Mouse (Mus musculus) adipose tissue, adult 10 weeks (tissue): ENCODE results near the gene Cmtm2b. TPM values are rescaled to one million over a fixed set of nuclear protein-coding genes. Genes with fewer than 3 reads are reported as not detected.

Experiments used
- polyA plus RNA-seq: library from polyadenylated mRNA; stranded (reverse); fragments of 350-450 nt; fragmentation: Illumina TruSeq; extraction: RNeasy Lipid Tissue Mini Kit (QIAGEN cat#74804); gene quantifications from one replicate; pipeline ENCODE4 v1.2.3, GENCODE M21; 2014; ENCODE audit warnings: low read depth, low replicate concordance

Gene Cmtm2b
- 10.0 TPM for polyA plus RNA-seq

DNA sequence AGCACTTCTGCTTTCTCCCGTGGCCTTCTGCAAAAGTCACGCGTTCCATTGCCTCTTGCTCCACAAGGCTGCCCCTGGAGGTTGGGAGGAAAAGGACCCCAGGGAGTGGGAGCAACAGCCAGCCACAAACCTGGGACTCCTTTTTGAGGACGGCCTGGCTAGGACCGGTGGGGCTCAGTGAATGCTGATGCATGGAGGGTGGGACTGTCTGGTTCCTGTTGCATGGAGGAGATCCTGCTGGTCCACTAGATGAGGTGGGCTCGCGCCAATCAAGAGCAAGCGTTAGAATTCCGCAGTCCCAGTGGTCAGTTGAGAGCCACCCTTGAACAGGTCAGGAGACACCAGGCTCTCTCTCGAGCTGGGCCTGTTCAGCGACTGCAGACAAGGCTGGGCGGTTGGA is at the start of gene Cmtm2b:
Cmtm2b (plus strand) TSS at position 301 of the 400 bp plus-strand sequence.

DNA sequence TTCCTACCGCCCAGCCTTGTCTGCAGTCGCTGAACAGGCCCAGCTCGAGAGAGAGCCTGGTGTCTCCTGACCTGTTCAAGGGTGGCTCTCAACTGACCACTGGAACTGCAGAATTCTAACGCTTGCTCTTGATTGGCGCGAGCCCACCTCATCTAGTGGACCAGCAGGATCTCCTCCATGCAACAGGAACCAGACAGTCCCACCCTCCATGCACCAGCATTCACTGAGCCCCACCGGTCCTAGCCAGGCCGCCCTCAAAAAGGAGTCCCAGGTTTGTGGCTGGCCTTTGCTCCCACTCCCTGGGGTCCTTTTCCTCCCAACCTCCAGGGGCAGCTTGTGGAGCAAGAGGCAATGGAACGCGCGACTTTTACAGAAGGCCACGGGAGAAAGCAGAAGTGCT is 28.9 kb upstream of the Cmtm2b start, which contains the start of gene Cmtm2a:
Cmtm2a (minus strand) TSS at position 101 of the 400 bp plus-strand sequence.

DNA sequence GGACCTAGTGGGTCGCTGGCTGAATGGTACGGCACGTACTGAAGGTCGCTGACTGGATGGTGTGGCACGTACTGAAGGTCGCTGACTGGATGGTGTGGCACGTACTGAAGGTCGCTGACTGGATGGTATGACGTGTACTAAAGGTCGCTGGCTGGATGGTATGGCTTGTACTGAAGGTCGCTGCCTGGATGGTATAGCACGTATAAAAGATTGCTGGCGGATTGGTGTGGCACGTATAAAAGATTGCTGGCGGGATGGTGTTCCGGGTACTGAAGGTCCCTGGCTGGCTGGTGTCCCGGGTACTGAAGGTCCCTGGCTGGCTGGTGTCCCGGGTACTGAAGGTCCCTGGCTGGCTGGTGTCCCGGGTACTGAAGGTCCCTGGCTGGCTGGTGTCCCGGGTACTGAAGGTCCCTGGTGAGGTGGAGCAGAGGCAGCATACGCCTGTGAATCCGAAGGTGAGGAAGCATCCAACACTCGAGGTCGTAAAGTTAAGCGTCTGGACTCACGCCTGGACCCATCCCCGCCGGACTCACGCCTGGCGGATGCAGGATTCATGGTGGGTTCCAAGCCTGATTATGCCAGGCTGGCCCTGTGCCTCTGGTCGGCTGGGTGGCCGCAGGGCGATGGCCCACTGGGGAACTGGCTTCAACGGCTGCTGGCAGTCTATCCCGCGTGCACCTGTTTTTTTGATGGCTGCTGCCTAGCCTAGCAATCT is 12.4 kb upstream of the Cmtm2b start, which contains the start of the genes Gm45711 and Cmtm1:
Gm45711 (minus strand) TSS at position 641 of the 715 bp plus-strand sequence.
Cmtm1 (minus strand) TSS at position 705 of the 715 bp plus-strand sequence.

DNA sequence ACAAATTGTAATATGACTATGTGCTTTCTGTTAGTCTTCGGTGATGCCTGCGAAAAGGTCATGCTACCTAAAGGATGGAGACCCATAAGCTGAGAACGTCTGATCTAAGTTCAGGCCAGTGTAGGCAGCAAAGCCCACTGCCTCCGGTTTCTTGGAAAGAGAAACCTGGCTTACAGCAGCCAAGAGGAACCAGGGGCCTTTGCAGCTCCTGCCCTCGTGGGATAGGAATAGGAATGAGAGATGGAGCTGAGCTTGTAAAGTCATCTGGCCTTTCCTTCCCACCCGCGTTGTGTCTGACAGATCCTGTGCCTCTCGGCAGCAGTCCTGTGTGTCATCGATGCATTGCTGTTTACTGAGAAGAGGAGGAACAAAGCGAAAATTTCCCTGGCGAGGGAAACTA is 763 bp upstream of the Cmtm2b start, which contains the start of gene Gm11020:
Gm11020 (plus strand) TSS at position 301 of the 400 bp plus-strand sequence.

DNA sequence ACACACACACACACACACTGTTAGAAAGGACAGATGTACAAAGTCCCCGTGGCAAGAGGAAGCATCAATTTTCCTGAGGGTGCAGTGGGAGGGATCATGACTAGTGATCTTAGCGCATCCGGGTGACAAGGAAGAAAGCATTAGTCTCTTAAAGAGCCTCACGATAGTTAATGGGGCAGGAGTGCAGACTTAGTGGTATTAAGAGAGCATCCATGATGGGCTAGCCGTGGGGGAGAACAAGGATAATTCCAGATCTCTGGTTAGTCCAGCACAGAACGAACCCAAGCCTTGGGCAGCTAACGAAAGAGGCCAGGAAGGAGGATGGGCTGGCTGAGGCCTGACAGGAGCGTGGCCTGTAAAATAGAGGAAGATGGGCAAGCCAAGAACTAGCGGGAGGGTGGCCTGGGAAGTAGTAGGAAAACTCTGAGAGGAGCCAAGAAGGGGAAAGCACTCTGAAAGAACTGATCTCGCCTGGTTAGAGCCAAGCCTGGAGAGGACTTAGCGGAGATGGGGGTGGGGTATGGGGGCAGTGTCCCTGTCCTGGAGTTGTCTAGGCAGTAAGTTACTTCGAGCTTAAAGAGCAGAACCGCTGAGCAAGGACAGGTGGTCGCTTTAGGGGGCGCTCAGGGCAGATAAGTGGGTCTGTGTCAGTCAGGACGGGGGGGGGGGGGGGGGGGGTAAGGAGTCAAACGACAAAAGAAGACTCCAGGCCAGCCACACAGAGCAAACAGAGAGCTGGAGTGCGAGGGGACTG is 17.4 kb downstream of the Cmtm2b start, which contains the start of gene Cmtm3:
Cmtm3 (plus strand) TSS at position 182 of the 754 bp plus-strand sequence.

Other genes starting within 250 kb of the Cmtm2b start
- gene Cdh5, start 220.6 kb upstream of the Cmtm2b start, polyA plus RNA-seq, result 67.2 TPM
- gene Bean1, start 151.8 kb upstream of the Cmtm2b start, polyA plus RNA-seq, result 0.37 TPM
- 36.2 TPM for gene Tk2, start 73.7 kb upstream of the Cmtm2b start, polyA plus RNA-seq
- gene Cklf, start 71.4 kb upstream of the Cmtm2b start, polyA plus RNA-seq, result 27.2 TPM
- 18.3 TPM for gene Cmtm2a, start 29.0 kb upstream of the Cmtm2b start, polyA plus RNA-seq
- gene Gm45711, start 12.1 kb upstream of the Cmtm2b start, polyA plus RNA-seq, result 1.7 TPM
- gene Cmtm1, start 12.1 kb upstream of the Cmtm2b start, polyA plus RNA-seq, result not detected
- not detected for gene Gm11020, start 663 bp upstream of the Cmtm2b start, polyA plus RNA-seq
- 41.5 TPM for gene Cmtm3, start 17.2 kb downstream of the Cmtm2b start, polyA plus RNA-seq
- gene Cmtm4, start 73.6 kb downstream of the Cmtm2b start, polyA plus RNA-seq, result 36.8 TPM
- gene Dync1li2, start 120.8 kb downstream of the Cmtm2b start, polyA plus RNA-seq, result 51.8 TPM
- gene Terb1, start 187.7 kb downstream of the Cmtm2b start, polyA plus RNA-seq, result 1.2 TPM
- gene Nae1, start 212.4 kb downstream of the Cmtm2b start, polyA plus RNA-seq, result 51.1 TPM
- gene Car7, start 212.5 kb downstream of the Cmtm2b start, polyA plus RNA-seq, result 12.7 TPM